Mouse (Mus musculus): ENCODE results near the gene Adamts7. TPM values are rescaled to one million over a fixed set of nuclear protein-coding genes. Genes with fewer than 3 reads are reported as not detected.

The Adamts7 gene
- total RNA-seq, 2 experiments from 2014 or later: 0.59 to 0.97 TPM

- no peak for DNase-seq (ENCODE audit: low spot score in 2 of 2)
- Histone ChIP-seq H3K27ac (no peak overlapping the region), H3K4me3 (no peak overlapping the region)
- no peak for TF ChIP-seq CTCF (conservative IDR thresholded peaks at IDR 0.05)
Measured at GRCm38 (mm10) chr9:90189391-90189790, 26.5 kb downstream of the Adamts7 start.

GRCm38 (mm10) chr9:90195000-90195399, 32.1 kb downstream of the Adamts7 start:
- H3K27ac ChIP-seq: no peak overlapping the region
- H3K4me3 ChIP-seq: no peak overlapping the region
- no peak for TF ChIP-seq CTCF (conservative IDR thresholded peaks at IDR 0.05)
- no peak for DNase-seq (ENCODE audit: low spot score in 2 of 2)

GRCm38 (mm10) chr9:90196262-90196661, 33.4 kb downstream of the Adamts7 start:
- DNase-seq (ENCODE audit: low spot score in 2 of 2): no peak
- H3K4me3 ChIP-seq: no peak overlapping the region

GRCm38 (mm10) chr9:90197116-90197665, 34.3 kb downstream of the Adamts7 start:
- Histone ChIP-seq H3K4me3 (no peak overlapping the region), H3K27ac (no peak overlapping the region)
- no peak for TF ChIP-seq CTCF (conservative IDR thresholded peaks at IDR 0.05)
- DNase-seq (ENCODE audit: low spot score in 2 of 2): no peak

More at GRCm38 (mm10) chr9:90196262-90196661, 33.4 kb downstream of the Adamts7 start:
- no peak for TF ChIP-seq CTCF (conservative IDR thresholded peaks at IDR 0.05)
- no peak overlapping the region for H3K27ac ChIP-seq

- no peak overlapping the region for H3K4me3 ChIP-seq
- no peak overlapping the region; the same call in 1 of the 2 replicates for H3K27ac ChIP-seq
- no peak for DNase-seq (ENCODE audit: low spot score in 2 of 2)
- no peak for TF ChIP-seq CTCF (conservative IDR thresholded peaks at IDR 0.05)
Measured at GRCm38 (mm10) chr9:90197866-90198383, 35.1 kb downstream of the Adamts7 start.

GRCm38 (mm10) chr9:90198531-90199449, 35.9 kb downstream of the Adamts7 start:
- no peak overlapping the region for H3K27ac ChIP-seq
- no peak overlapping the region for H3K4me3 ChIP-seq
- 0 out of 2 replicates have a peak, but pooled peaks have one; percentile 7 for TF ChIP-seq CTCF (conservative IDR thresholded peaks at IDR 0.05)
- DNase-seq (ENCODE audit: low spot score in 2 of 2): no peak

- Histone ChIP-seq H3K4me3 (no peak overlapping the region), H3K27ac (no peak overlapping the region)
- DNase-seq (ENCODE audit: low spot score in 2 of 2): no peak
- no peak for TF ChIP-seq CTCF (conservative IDR thresholded peaks at IDR 0.05)
Measured at GRCm38 (mm10) chr9:90199611-90200010, 36.7 kb downstream of the Adamts7 start.

- no peak for DNase-seq (ENCODE audit: low spot score in 2 of 2)
- TF ChIP-seq CTCF (conservative IDR thresholded peaks at IDR 0.05): no peak
Measured at GRCm38 (mm10) chr9:90200501-90200900, 37.6 kb downstream of the Adamts7 start.

GRCm38 (mm10) chr9:90201096-90201495, 38.2 kb downstream of the Adamts7 start:
- Histone ChIP-seq H3K27ac (no peak overlapping the region), H3K4me3 (no peak overlapping the region)
- TF ChIP-seq CTCF (conservative IDR thresholded peaks at IDR 0.05): no peak
- no peak for DNase-seq (ENCODE audit: low spot score in 2 of 2)

More at GRCm38 (mm10) chr9:90200501-90200900, 37.6 kb downstream of the Adamts7 start:
- Histone ChIP-seq H3K4me3 (no peak overlapping the region), H3K27ac (no peak overlapping the region)

- Histone ChIP-seq H3K27ac (no peak overlapping the region), H3K4me3 (no peak overlapping the region)
- no peak for DNase-seq (ENCODE audit: low spot score in 2 of 2)
- TF ChIP-seq CTCF (conservative IDR thresholded peaks at IDR 0.05): no peak
Measured at GRCm38 (mm10) chr9:90201541-90201940, 38.7 kb downstream of the Adamts7 start.

- no peak for TF ChIP-seq CTCF (conservative IDR thresholded peaks at IDR 0.05)
- DNase-seq (ENCODE audit: low spot score in 2 of 2): no peak
- Histone ChIP-seq H3K4me3 (no peak overlapping the region), H3K27ac (no peak overlapping the region)
Measured at GRCm38 (mm10) chr9:90203233-90203632, 40.4 kb downstream of the Adamts7 start.

GRCm38 (mm10) chr9:90204396-90204915, 41.6 kb downstream of the Adamts7 start:
- no peak overlapping the region for H3K27ac ChIP-seq
- no peak overlapping the region for H3K4me3 ChIP-seq
- peak; percentile 70 for TF ChIP-seq CTCF (conservative IDR thresholded peaks at IDR 0.05)
- no peak for DNase-seq (ENCODE audit: low spot score in 2 of 2)

- Histone ChIP-seq H3K4me3 (no peak overlapping the region), H3K27ac (no peak overlapping the region)
- peak; percentile 71 to 91 for DNase-seq (ENCODE audit: low spot score in 2 of 2)
- peak; percentile 93 for TF ChIP-seq CTCF (conservative IDR thresholded peaks at IDR 0.05)
Measured at GRCm38 (mm10) chr9:90206500-90206899, 43.6 kb downstream of the Adamts7 start.

All from layer of hippocampus, adult 2 months (tissue).